Mouse (Mus musculus) limb, embryonic 13.5 days (tissue): ENCODE measurements around the gene Plxna4. TPM values are rescaled to one million over a fixed set of nuclear protein-coding genes. Genes with fewer than 3 reads are reported as not detected.

Experiments
- ATAC-seq: fragments of 200-750 bp; cut with Nextera tagmentation; 2 replicates; pipeline ENCODE4 v1.8.0; 2017; ENCODE audit warnings: low read depth, moderate number of reproducible peaks, moderate TSS enrichment; ENCODE audit not compliant: low FRiP score
- H3K27ac ChIP-seq: fragments of 300-500 bp; sonication (generic); 2 replicates; pipeline ENCODE4 v1.5.1; 2015; ENCODE audit warnings: inconsistent platforms, mild to moderate bottlenecking, moderate library complexity
- H3K27me3 ChIP-seq: fragments of 300-500 bp; sonication (generic); 2 replicates; pipeline ENCODE4 v1.6.1; 2015; ENCODE audit warnings: mild to moderate bottlenecking, inconsistent platforms
- H3K36me3 ChIP-seq: fragments of 300-500 bp; sonication (generic); 2 replicates; pipeline ENCODE4 v1.6.1; 2015; ENCODE audit warnings: inconsistent platforms, mild to moderate bottlenecking, moderate library complexity
- H3K4me1 ChIP-seq: fragments of 300-500 bp; sonication (generic); 2 replicates; pipeline ENCODE4 v1.6.1; 2015; ENCODE audit warnings: inconsistent platforms
- H3K4me2 ChIP-seq: fragments of 300-500 bp; sonication (generic); replicated peaks from 2 replicates; pipeline ENCODE4 v1.6.1; 2015; ENCODE audit warnings: inconsistent platforms, mild to moderate bottlenecking, moderate library complexity
- H3K4me3 ChIP-seq: fragments of 300-500 bp; sonication (generic); 2 replicates; pipeline ENCODE4 v1.5.1; 2015; ENCODE audit warnings: moderate library complexity, mild to moderate bottlenecking, inconsistent platforms
- H3K9ac ChIP-seq: fragments of 300-500 bp; sonication (generic); 2 replicates; pipeline ENCODE4 v1.6.1; 2015; ENCODE audit warnings: mild to moderate bottlenecking, inconsistent platforms
- H3K9me3 ChIP-seq: fragments of 300-500 bp; sonication (generic); 2 replicates; pipeline ENCODE4 v1.6.1; 2016; ENCODE audit warnings: inconsistent platforms
- WGBS: fragments of 180-500 bp; shearing (Covaris S2); methylation state at CpG from one replicate; pipeline ENCODE4 v1.1.7; 2015; 5-methylcytosine and 5-hydroxymethylcytosine counted together
- polyA plus RNA-seq: library from polyadenylated mRNA; unstranded; fragments of >200 nt; fragmentation: Nextera tagmentation; extraction: Ambion mirVana; gene quantifications from 2 replicates; pipeline ENCODE4 v1.2.1, GENCODE M21; 2015

The Plxna4 gene
- polyA plus RNA-seq, 1 experiment from 2014 or later, result 3.9 TPM

- Histone ChIP-seq H3K9me3 (no peaks in the 10 kb centered on the region), H3K4me1 (peaks cover 59% of the 10 kb centered on the region), H3K27me3 (peaks cover 8% of the 10 kb centered on the region; the same call in 1 of the 2 replicates), H3K36me3 (no peaks in the 10 kb centered on the region), H3K9ac (no peak overlapping the region), H3K4me2 (no peak overlapping the region), H3K27ac (0 out of 2 replicates have a peak overlapping the region, but pooled peaks have one; percentile 1), H3K4me3 (no peak overlapping the region)
- 90% methylated on average over 4 of the region's 4 CpGs for WGBS
- ATAC-seq, result no peak
These were observed 225.6 kb downstream of the Plxna4 start for GRCm38 (mm10) chr6:32362421-32362820.

GRCm38 (mm10) chr6:32359675-32360074, 228.3 kb downstream of the Plxna4 start:
- no peaks in the 10 kb centered on the region for H3K36me3 ChIP-seq
- no peak overlapping the region for H3K9ac ChIP-seq
- H3K9me3 ChIP-seq, result no peaks in the 10 kb centered on the region
- no peak for ATAC-seq
- peaks cover 50% of the 10 kb centered on the region for H3K4me1 ChIP-seq
- H3K4me3 ChIP-seq, result no peak overlapping the region
- H3K27ac ChIP-seq, result no peak overlapping the region
- WGBS, result 40% methylated on average over 3 of the region's 3 CpGs
- no peaks in the 10 kb centered on the region for H3K27me3 ChIP-seq
- H3K4me2 ChIP-seq, result no peak overlapping the region

GRCm38 (mm10) chr6:32357497-32357896, 230.5 kb downstream of the Plxna4 start:
- Histone ChIP-seq H3K9me3 (no peaks in the 10 kb centered on the region), H3K4me2 (no peak overlapping the region), H3K36me3 (no peaks in the 10 kb centered on the region), H3K27ac (no peak overlapping the region), H3K27me3 (no peaks in the 10 kb centered on the region; the same call in 1 of the 2 replicates), H3K4me3 (no peak overlapping the region), H3K4me1 (peaks cover 28% of the 10 kb centered on the region), H3K9ac (no peak overlapping the region)
- ATAC-seq, result no peak
- 66% methylated on average over 5 of the region's 5 CpGs for WGBS

GRCm38 (mm10) chr6:32355559-32355958, 232.4 kb downstream of the Plxna4 start:
- Histone ChIP-seq H3K27me3 (no peaks in the 10 kb centered on the region; the same call in 1 of the 2 replicates), H3K4me2 (no peak overlapping the region), H3K9ac (no peak overlapping the region), H3K4me1 (peaks cover 18% of the 10 kb centered on the region), H3K4me3 (no peak overlapping the region), H3K27ac (no peak overlapping the region), H3K9me3 (no peaks in the 10 kb centered on the region), H3K36me3 (no peaks in the 10 kb centered on the region)
- ATAC-seq, result no peak
- 68% methylated on average over 4 of the region's 4 CpGs for WGBS

GRCm38 (mm10) chr6:32348996-32349395, 239.0 kb downstream of the Plxna4 start:
- Histone ChIP-seq H3K4me2 (no peak overlapping the region), H3K27ac (no peak overlapping the region), H3K9ac (no peak overlapping the region), H3K4me1 (peaks cover 31% of the 10 kb centered on the region), H3K36me3 (no peaks in the 10 kb centered on the region), H3K27me3 (peaks cover 3% of the 10 kb centered on the region; the same call in 1 of the 2 replicates), H3K9me3 (no peaks in the 10 kb centered on the region), H3K4me3 (no peak overlapping the region)
- ATAC-seq, result no peak
- 76% methylated on average over 2 of the region's 2 CpGs for WGBS

- Histone ChIP-seq H3K27ac (no peak overlapping the region), H3K9me3 (no peaks in the 10 kb centered on the region), H3K4me3 (no peak overlapping the region), H3K9ac (no peak overlapping the region), H3K4me1 (peaks cover 40% of the 10 kb centered on the region), H3K36me3 (no peaks in the 10 kb centered on the region), H3K4me2 (no peak overlapping the region), H3K27me3 (0 out of 2 replicates have a peak, but pooled peaks cover 3% of the 10 kb centered on the region)
- WGBS, result 56% methylated on average over 6 of the region's 6 CpGs
- ATAC-seq, result no peak
These were observed 239.9 kb downstream of the Plxna4 start for GRCm38 (mm10) chr6:32348126-32348525.

GRCm38 (mm10) chr6:32346015-32346414, 242.0 kb downstream of the Plxna4 start:
- no peaks in the 10 kb centered on the region for H3K36me3 ChIP-seq
- no peak overlapping the region for H3K27ac ChIP-seq
- H3K9ac ChIP-seq, result no peak overlapping the region
- ATAC-seq, result no peak
- H3K4me1 ChIP-seq, result peaks cover 49% of the 10 kb centered on the region
- H3K4me2 ChIP-seq, result no peak overlapping the region
- 0 out of 2 replicates have a peak, but pooled peaks cover 3% of the 10 kb centered on the region for H3K27me3 ChIP-seq
- 78% methylated on average over 2 of the region's 2 CpGs for WGBS
- H3K4me3 ChIP-seq, result no peak overlapping the region
- H3K9me3 ChIP-seq, result no peaks in the 10 kb centered on the region

- Histone ChIP-seq H3K36me3 (no peaks in the 10 kb centered on the region), H3K9me3 (no peaks in the 10 kb centered on the region), H3K4me3 (no peak overlapping the region), H3K9ac (peak overlapping the region; percentile 45; the same call in 1 of the 2 replicates), H3K4me2 (no peak overlapping the region), H3K4me1 (peaks cover 42% of the 10 kb centered on the region), H3K27ac (0 out of 2 replicates have a peak overlapping the region, but pooled peaks have one; percentile 6), H3K27me3 (0 out of 2 replicates have a peak, but pooled peaks cover 3% of the 10 kb centered on the region)
- ATAC-seq, result no peak
- WGBS, result 69% methylated on average over 8 of the region's 8 CpGs
These were observed 245.3 kb downstream of the Plxna4 start for GRCm38 (mm10) chr6:32342727-32343126.

- H3K9ac ChIP-seq, result no peak overlapping the region
- H3K4me3 ChIP-seq, result no peak overlapping the region
- no peaks in the 10 kb centered on the region for H3K9me3 ChIP-seq
- 0 out of 2 replicates have a peak overlapping the region, but pooled peaks have one; percentile 15 for H3K27ac ChIP-seq
- no peak for ATAC-seq
- H3K4me2 ChIP-seq, result no peak overlapping the region
- H3K27me3 ChIP-seq, result 0 out of 2 replicates have a peak, but pooled peaks cover 3% of the 10 kb centered on the region
- 81% methylated on average over 6 of the region's 6 CpGs for WGBS
- no peaks in the 10 kb centered on the region for H3K36me3 ChIP-seq
- H3K4me1 ChIP-seq, result peaks cover 42% of the 10 kb centered on the region
These were observed 245.7 kb downstream of the Plxna4 start for GRCm38 (mm10) chr6:32342272-32342671.

- Histone ChIP-seq H3K9ac (no peak overlapping the region), H3K4me3 (no peak overlapping the region), H3K9me3 (no peaks in the 10 kb centered on the region), H3K36me3 (no peaks in the 10 kb centered on the region), H3K27me3 (no peaks in the 10 kb centered on the region), H3K27ac (no peak overlapping the region), H3K4me2 (no peak overlapping the region), H3K4me1 (peaks cover 16% of the 10 kb centered on the region)
- no peak for ATAC-seq
- WGBS, result 27% methylated on average over 8 of the region's 8 CpGs
These were observed 249.5 kb downstream of the Plxna4 start for GRCm38 (mm10) chr6:32338416-32338943.

GRCm38 (mm10) chr6:32331281-32331680, 256.7 kb downstream of the Plxna4 start:
- H3K4me1 ChIP-seq, result peaks cover 27% of the 10 kb centered on the region
- peaks cover 25% of the 10 kb centered on the region; the same call in 1 of the 2 replicates for H3K27me3 ChIP-seq
- no peak overlapping the region for H3K4me3 ChIP-seq
- ATAC-seq, result no peak
- no peaks in the 10 kb centered on the region for H3K9me3 ChIP-seq
- no peak overlapping the region for H3K27ac ChIP-seq
- no peak overlapping the region for H3K9ac ChIP-seq
- no peak overlapping the region for H3K4me2 ChIP-seq
- no peaks in the 10 kb centered on the region for H3K36me3 ChIP-seq

GRCm38 (mm10) chr6:32330034-32330795, 257.8 kb downstream of the Plxna4 start:
- Histone ChIP-seq H3K9ac (no peak overlapping the region), H3K4me3 (no peak overlapping the region), H3K9me3 (no peaks in the 10 kb centered on the region), H3K36me3 (no peaks in the 10 kb centered on the region), H3K27ac (no peak overlapping the region), H3K27me3 (peaks cover 25% of the 10 kb centered on the region; the same call in 1 of the 2 replicates), H3K4me1 (peaks cover 27% of the 10 kb centered on the region), H3K4me2 (no peak overlapping the region)
- 68% methylated on average over 9 of the region's 9 CpGs for WGBS
- ATAC-seq, result no peak
